Mouse (Mus musculus) kidney, adult 9 months (tissue): ENCODE data around the gene Eml5.

Experiments
- DNase-seq: peaks from one replicate; pipeline ENCODE4 v3.0.0; 2022

The Eml5 gene

DNA sequence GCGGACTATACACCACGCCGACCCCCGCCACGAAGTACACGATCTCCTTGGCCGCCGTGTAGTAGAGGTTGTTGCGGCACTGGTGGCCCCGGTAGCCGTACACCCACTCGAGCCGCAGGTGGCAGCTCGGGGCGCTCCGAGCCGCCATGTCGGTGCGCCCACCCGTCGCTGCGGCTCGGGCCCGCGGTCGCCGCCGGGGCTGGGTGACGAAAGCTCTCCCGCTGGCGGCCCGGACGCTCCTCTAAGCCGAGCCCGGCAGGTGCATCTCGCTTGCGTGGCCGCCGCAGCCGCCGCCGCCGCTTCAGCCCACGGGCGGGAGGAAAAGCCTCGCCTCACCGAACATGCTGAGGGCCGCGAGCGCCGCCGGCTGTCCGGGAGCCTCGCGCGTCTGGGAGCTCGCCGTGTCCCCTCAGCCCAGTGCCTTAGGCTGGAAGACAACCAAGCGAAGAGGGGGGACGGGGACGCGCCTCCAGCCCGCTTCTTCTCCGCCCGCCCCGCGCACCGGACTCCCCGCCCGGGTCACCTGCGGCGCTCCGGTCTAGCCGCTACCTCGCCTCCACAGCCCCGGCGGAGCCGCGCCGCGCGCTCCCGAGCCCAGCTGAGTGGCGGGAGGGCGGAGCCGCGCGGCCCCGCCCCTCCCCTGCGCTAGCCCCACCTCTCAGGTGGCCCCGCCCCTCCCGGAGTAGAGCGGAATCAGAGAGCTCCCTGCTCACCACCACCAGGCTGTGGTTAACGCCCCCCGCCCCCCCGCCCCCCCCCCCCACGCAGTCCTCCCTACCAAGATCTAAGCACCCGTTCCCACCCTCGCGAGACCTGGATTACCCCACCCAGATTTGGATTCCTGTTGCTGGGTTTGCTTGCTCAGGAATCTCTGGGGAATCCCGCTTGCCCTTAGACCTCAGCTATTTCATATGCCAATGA is at the start of gene Eml5:
Eml5 (minus strand) TSS at position 604 of the 921 bp plus-strand sequence.
- DNase-seq: peak; percentile 78

DNA sequence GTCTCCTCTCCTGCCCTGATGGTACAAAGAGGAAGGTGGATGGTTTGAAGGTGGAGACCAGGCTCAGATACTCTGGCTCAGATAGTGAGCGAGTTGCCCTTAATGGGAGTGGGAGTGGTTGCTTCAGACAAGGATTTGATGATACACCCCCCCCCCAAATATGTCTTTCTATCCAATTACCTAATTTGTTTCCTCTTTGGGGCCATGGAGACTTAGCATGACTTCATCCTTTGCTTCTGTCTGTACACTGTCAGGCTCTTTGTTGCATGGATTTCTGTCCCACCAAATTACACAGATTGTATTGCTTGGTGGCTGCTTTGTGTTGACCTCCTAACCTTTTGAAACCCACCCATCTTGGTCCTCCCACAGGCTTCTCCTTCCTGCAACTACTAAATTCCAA is 31.6 kb upstream of the Eml5 start:
- no peak for DNase-seq

DNA sequence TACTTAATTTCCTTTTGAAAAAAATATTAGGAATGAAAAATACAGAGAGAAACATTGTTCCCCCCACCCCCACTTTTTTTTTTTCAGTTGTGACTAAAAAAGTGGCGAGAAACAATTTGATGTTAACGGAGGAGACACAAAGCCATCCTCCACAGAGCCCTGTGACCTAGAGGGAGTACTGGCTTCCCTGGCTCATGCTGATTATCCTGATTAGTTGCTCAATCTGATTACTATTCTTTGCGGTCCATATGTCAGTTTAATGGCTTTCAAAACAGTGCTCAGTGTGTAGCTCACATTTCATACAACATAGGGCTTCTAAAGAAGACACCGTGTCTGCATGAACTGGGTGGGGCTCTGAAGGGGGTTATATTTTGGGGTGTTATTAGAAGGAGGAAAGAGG is 31.2 kb upstream of the Eml5 start:
- no peak for DNase-seq

DNA sequence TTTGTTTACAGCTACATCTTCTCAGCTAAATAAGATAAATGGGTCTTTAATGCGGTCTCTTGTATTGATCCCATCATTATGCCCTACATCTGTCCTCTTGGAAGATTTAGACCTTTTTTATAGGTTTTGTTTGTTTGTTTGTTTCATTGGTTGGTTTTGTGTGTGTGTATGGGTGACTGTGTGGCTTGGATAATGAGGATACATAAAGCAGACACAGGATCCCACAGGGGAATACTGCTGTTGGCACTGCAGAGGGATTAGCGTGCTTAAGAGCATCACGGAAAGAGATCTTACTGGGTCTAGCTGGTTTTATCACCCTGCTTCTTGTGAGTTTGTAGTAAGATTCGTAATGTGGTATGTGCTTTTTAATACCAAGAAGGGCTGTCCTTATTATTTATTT is 29.9 kb upstream of the Eml5 start:
- DNase-seq: no peak

DNA sequence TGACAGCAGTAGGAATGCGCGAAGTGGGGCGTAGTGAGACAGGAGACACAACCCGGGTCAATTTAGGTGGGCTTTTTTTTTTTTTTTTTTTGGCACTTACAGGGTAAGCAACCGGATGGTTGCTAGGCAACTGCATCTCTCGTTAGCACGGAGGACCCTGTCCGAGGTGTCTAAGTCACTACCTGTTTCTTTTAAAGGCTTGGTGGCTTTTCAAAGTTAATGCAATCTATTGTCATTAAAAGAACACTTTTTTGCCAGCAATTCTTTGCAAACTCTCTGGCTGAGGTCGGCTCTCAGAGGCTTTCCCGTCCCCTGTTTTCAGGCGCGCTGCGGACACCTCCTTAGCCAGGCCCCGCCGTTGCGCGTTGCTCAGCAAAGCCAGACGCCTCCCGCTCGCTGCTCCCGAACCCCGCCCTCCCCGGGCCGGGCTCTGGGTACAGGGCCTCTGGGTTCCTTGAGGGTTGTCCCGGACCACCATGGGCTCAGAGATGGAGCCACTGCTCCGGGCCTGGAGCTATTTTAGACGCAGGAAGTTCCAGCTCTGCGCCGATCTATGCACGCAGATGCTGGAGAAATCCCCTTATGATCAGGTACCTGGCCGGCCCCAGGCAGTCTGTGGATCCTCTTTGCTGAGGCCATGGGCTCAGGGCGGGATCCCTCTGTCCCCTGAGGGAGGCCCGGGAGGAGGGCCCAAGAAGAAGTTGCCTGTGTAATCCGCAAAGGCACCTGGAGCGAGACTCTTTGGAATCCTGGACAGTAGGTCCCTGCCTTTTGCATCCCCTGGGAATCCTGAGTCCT is 19.1 kb upstream of the Eml5 start, which contains the start of gene Ttc8:
Ttc8 (plus strand) TSS at position 381 of the 798 bp plus-strand sequence.
- DNase-seq: peak; percentile 92

DNA sequence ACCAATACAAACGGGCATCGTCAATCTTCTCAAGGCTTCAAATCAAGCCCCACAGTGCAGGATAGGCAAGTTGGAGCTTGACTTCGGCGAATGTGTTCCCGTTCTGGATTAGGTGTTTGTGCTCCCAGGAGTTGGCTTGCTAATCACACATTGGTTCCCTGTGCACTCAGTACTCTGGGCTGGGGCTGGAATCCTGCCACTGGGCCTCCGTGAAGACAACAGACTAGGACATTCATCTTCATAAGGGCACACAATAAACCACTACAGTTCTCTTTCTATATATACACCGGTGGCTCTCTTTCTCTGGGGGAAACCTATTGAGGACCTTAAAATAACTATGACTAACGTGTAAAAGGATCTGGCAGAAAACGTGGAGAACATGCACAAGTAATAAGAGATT is 8.8 kb upstream of the Eml5 start:
- DNase-seq: no peak

DNA sequence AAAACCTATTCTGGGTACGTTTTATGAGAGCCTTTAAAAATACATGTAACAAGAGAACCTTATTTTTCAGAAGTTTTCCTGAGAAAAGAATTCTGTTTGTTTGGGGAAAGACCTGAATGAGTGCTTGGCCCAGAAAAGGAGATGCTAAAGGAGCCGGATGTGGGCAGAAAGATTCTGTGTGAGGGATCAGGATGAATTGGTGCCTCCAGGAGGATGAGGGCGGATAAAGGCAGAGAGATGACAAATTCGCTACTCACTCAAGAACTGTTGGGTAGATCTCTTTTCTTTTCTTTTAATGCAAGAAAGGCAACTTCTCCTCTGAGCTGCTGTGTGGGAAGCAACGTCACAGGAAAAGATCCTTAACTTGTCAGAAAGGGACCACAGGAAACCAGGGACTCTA is 4.2 kb upstream of the Eml5 start:
- no peak for DNase-seq

DNA sequence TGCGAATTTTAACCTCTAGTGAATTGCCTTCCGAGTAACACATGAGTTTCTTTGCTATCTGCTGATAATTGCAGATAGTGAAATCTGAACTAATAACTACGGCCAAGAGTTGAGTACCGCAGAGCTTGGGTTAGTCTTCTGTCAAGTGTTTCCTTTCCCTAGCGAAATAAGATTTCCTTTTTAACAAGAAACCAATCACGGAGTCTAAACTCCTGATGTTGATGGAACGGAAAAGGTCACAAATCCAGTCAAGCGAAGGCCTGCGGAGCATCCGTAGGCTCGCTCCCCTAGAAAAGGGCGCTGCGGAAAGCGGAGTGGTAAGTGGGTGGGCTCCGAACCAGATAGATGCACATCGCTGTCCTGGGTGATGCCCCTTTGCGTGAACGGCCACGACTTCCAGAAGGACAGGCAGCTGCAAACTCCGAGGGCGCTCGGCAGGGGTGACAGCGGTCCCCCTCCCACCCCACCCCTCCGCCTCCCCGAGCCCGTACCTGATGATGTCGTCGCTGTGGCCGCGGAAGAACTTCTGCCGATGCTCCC is 873 bp downstream of the Eml5 start:
- DNase-seq: peak; percentile 19

DNA sequence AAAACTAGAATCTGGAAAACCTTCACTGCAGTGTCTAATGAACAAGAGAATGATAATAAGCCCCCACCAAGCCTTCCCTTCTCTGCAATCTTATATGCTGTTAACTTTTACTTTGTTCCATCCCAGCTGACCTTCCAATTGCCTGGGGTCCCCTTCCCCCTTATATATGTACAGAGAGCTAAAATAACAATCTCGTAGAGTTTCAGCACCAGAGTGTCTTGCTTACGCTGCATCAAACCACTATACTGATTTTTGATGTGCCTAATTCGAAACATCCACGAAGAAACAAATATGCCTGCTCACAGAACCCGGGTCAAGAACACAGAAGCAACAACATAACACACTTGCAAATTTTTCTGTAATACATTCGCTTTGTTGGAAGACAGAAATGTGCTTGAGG is 1.6 kb downstream of the Eml5 start:
- no peak for DNase-seq

DNA sequence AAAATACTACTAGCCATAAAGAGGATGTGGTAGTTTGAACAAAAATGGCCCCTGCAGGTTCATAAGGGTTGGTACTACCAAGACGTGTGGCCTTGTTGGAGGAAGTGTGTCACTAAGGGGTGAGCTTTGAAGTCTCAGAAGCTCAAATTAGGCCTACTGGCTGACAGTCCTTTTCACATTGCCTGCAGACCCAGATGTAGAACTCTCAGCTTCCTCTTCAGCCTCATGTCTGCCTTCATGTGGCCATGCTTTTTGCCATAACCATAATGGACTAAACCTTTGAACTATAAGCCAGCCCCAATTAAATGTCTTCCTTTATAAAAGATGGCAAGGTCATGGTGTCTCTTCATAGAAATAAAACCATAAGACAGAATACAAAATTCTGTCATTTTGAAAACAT is 4.5 kb downstream of the Eml5 start:
- no peak for DNase-seq

DNA sequence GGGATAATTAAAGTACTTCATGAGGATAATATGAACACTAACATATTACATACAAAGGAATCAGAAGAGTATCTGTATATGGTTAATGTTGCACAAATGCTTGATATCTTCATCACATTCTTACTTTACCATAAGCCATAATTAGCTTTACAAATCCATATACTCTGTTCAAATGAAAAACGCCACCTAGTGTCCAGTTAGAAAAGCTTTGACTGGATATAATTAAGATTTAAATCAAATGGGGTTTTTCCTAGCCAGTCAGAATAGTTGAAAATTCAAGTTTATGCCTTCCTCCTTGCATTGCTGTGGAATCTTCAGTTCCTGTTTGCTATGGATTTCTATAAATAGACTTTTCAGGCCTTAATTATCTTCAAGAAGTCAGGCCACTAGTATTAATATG is 16.8 kb downstream of the Eml5 start:
- no peak for DNase-seq

DNA sequence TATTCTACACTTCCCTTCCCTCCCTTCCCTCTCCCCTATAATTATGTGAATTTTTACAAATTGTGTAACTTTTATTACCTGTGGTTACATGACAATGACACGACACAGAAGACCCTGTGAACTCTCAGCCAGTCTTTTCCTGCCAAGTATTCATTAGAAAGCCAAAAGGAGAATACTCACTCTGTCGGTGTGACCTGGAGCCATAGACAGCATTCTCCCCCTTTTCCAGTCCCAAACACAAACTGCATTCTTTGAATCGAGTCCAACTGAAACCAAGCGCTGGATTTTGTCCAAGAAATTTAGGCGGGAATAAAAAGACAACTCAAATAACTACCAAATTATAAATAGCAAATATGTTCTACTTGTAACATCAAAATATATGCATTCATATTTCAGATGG is 19.5 kb downstream of the Eml5 start:
- peak; percentile 19 for DNase-seq

DNA sequence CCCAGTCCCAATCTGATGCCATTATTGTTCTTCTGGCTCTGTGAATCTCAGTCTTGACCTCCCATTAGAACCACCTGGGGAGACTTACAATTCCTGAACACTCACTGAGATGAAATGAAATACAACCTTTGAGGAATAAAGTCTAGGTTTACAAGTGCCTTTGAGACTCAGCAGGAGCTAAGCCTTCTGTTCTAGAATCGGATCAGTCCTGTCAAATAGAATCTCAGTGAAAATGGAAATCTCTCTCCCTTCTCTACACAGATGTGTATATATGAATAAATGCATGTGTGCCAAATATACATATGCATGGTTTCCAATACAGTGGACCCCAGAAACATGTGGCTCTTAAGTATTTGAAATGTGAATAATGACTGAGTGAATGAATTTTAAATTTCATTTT is 22.6 kb downstream of the Eml5 start:
- no peak for DNase-seq

DNA sequence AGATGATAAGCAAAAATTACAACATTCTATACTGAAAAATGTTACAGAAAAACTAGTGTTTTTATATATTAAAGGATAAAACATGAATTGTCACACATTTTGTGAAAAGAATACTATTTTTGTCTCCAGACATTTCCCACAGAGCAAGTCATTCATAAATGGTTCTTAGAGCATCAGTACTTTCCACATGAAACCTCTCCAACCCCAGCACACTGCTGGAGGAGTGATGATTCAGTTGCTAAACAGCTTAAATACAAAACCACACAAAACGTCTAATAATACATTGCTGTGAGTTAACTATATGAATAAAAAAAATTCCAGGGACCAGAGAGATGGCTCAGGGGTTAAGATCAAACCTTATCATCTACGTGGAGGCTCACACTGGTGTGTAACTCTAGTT is 26.1 kb downstream of the Eml5 start:
- no peak for DNase-seq

DNA sequence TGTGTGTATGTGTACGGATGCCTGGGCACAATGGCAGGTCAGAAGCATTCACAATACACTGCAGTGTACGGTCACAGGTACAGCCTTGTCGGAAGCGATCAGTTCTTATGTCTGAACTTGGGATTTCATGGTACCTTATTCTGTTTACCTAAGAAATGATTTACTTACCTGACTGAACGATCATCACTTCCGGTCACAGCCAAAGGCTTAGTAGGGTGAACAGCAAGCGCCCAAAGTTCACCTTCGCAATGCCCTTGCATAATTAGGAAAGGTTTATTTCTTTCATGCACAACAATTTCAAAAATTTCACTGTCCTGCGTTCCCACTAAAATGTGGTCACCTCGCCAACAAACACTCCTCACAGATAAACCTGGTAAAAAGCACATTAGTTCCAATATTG is 28.4 kb downstream of the Eml5 start:
- DNase-seq: peak; percentile 71

DNA sequence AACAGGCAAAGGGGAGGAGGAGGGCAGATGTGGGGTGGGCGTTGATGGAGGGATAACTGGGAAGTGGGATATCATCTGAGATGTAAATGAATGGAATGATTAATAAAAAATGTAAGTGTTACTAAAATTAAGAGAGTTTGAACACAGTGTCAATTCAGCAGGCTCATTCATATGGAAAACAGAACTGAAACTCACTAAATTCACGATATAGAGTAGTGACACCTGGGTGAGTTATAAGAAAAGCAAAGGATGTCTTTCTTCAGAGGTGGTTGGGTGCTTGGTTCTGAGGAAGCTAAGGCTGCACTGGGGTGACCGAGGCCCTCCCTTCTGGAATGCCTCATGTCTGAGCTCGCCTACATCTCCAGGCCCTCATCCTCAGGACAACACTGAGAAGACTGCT is 37.8 kb downstream of the Eml5 start:
- no peak for DNase-seq

DNA sequence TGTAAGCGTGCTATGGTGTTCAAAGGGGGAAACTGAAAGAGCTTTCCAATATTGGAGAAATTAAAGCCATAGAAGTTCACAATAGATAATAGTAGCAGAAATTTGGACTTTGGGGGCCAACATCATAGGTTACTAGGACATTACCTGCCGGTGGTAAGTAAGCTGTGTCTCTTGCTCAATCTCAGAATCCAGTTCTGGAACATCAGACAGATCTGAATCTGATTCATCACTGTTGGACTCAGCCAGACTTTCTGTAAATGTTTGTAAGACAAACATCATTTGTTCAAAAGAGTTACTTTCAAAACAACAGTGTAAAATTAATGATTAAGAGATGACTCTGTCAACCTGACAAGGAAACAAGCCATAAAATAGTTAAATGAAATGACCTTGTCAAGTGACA is 41.0 kb downstream of the Eml5 start:
- peak; percentile 32 for DNase-seq

DNA sequence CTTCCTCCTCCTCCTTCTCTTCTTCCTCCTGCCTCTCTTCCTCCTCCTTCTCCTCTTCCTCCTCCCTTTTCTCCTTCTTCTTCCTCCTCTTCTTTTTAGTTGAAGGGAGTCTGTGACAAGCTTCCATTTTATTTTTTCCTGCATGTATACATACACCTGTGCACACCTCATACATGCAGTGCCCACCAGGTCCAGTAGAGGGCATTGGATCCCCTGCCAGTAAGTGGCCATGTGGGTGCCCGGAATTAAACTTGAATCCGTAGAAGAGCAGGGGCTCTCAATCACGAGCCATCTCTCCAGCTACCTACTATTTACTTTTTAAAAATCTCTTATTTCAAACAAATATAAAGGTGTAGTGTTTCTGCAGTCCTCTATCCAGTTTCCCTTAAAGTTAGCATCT is 50.5 kb downstream of the Eml5 start:
- DNase-seq: peak; percentile 79

DNA sequence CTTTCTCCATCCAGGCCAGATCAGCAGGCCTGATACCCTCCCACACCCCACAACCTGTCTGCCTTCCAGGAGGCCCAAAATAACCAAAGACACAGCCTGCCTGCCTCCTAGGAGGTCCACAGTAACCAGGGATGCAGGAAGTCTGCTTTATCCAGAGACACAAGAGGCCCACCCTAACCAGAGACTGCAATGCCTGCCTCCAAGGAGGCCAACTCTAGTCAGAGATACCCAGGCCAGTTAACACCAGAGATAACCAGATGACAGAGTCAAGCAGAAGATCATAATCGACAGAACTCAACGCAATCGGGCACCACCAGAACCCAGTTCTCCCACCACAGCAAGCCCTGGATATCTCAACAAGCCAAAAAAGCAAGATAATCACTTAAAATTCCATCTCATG is 56.5 kb downstream of the Eml5 start:
- DNase-seq: no peak

DNA sequence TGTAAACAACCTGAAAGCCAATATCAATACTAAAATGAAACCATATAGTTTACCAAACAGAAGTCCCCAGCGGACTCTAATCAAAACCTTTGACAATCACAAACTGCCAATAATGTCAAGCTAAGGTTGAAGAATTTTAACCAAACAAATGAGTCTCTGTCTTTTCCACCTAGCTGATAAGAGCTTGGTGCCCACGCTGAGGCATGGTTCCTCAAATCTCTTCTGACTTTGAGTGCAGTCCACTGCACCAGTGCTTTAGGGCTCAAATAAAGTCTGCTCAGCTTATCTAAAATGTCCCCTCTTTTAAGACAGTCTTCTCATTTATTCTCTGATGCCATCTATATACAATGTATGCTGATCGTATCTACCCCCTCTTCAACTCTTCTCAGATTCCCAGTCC is 61.1 kb downstream of the Eml5 start:
- DNase-seq: no peak

DNA sequence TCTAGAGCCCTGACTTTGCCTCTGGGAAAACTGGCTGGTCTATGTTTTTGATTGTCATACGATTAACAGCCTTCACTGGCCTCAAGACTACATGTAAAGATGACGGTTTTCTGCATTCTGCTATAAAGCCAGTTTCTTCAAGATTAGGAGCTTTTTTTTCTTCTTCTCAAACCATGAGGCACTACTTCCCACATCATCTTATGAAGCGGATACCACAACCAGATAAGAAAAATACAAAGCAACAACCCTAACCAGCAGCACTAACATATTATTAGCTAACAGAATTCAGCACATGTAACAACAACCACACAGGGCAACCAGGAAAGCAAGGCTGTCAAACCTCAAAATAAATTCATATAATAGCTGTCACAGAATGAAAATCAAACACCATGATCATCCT is 63.3 kb downstream of the Eml5 start:
- no peak for DNase-seq

DNA sequence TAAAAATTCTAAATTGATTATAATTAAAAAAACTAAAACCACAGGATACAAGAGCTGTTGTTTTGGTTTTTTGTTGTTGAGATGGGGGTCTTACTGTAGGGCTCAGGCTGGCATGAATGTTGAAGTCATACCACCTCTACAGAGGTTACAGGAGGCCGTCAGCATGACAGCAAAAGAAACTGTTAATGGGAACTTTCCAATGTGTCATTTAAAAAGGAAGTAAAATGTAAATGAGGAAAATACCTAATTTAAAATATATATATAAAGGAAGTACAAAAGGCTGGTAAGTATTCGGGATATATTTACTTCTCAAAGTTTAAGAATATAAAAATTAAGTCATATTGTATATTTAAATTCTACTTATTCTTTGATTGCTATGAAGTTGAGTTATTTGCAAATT is 65.8 kb downstream of the Eml5 start:
- DNase-seq: no peak

DNA sequence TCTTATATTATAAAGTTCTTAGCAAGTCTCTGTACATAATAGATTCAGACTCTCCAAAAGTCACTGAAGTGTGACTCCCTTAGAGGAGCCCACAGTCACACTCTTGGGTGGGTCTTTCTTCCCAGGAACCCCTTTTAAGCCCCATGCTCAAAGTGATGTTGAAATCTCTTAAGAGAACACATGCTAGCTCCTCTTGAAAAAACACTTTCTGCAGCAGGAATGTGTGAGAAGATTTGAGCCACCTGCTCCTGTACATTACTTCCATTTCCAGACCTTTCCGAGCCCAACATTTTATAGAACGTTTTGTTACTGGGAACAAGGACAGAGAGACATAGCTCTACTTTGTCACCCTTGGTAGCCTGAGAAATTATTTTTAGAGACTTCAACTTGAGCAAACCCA is 66.4 kb downstream of the Eml5 start:
- DNase-seq: no peak

DNA sequence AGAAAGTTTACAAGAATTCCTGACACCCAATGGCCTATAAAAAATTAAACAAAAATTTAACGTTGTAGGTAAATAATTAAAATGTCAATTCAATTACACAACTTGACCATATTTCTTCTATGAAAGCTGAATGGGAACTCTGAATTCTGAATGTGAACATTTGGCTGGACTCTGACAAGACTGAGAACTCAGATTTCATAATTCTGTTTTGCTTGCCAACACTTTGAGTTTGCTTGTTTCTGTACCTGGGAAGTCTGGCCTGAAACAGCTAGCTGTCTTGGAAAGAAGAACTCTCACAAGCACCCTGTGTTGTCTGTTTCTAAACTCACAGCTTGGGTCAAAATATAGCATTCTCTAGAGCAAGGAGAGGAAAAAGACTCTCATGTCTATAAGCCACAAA is 67.4 kb downstream of the Eml5 start:
- peak; percentile 61 for DNase-seq
